Mouse (Mus musculus): ENCODE results near the gene Omp.

Gene Omp

DNA sequence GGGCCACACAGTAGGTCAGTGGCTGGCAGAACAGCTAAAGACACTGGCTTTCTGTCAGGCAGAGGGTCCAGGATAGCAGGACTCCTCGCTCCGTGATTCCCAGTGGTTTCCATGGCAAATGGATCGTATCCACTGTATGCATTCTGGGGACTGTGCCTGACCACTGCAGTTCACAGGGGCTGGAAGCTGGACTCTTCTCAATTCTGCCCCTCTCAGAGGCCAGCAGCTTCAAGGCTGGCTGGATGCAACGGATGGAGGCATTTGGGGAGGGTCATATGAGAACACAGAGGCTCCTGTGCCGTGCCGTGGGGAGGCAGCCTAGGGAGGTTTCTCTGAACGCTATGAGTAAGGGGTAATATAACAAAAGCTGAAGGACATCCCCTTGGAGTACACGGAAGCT is 3.1 kb downstream of the Omp start:
- no peak for DNase-seq (ENCODE audit: low read depth in 1 of 2, low spot score in 2 of 2)

GRCm38 (mm10) chr7:98141206-98141605 is 4.1 kb downstream of the Omp start:
- DNase-seq (ENCODE audit: low read depth in 1 of 2, low spot score in 2 of 2): no peak

- DNase-seq (ENCODE audit: low read depth in 1 of 2, low spot score in 2 of 2): no peak
These were observed 4.7 kb downstream of the Omp start for GRCm38 (mm10) chr7:98140597-98140996.

GRCm38 (mm10) chr7:98139216-98139615 is 6.1 kb downstream of the Omp start:
- DNase-seq (ENCODE audit: low read depth in 1 of 2, low spot score in 2 of 2): no peak

- no peak for DNase-seq (ENCODE audit: low read depth in 1 of 2, low spot score in 2 of 2)
These were observed 7.3 kb downstream of the Omp start for GRCm38 (mm10) chr7:98137995-98138394.

- no peak for DNase-seq (ENCODE audit: low read depth in 1 of 2, low spot score in 2 of 2)
These were observed 7.7 kb downstream of the Omp start for GRCm38 (mm10) chr7:98137583-98137982.

DNA sequence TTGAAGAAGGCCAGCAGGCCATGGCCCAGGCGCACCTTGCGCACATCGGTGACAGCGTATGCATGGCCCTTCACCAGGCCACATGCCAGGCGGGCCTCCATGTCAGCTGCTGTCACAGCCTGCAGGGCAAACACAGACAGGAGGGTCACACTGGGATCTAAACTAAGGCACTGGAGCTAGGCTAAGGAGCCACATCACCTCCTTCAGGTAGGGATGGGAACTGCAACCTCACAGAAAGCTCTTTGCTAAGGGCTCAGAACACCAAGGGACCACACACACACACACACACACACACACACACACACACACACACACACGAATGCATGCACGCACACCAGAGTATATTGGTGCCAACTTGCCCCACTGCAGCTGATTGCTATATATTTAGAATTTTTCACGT is 13.6 kb downstream of the Omp start:
- no peak for DNase-seq (ENCODE audit: low read depth in 1 of 2, low spot score in 2 of 2)

- no peak for DNase-seq (ENCODE audit: low read depth in 1 of 2, low spot score in 2 of 2)
These were observed 19.8 kb downstream of the Omp start for GRCm38 (mm10) chr7:98125473-98125872.

DNA sequence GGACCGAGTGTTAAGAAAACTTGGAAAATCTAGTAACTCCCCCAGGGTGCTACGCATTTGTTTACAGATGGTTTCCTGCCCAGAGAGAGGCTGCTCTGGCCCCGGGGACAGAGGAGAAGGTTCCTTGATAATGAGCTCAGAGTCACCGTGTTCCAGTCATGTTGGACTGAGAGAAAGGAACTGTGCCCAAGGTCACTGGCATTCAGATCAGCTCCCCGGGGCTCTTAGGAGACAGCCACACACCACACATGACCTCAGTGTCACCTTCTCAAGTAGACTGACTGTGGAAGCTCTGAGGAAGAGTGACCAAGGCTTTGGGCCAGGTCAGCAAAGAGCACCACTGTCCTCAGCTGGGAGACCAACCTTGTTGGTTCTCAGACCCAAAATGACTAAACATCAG is 20.6 kb downstream of the Omp start:
- DNase-seq (ENCODE audit: low read depth in 1 of 2, low spot score in 2 of 2): no peak

DNA sequence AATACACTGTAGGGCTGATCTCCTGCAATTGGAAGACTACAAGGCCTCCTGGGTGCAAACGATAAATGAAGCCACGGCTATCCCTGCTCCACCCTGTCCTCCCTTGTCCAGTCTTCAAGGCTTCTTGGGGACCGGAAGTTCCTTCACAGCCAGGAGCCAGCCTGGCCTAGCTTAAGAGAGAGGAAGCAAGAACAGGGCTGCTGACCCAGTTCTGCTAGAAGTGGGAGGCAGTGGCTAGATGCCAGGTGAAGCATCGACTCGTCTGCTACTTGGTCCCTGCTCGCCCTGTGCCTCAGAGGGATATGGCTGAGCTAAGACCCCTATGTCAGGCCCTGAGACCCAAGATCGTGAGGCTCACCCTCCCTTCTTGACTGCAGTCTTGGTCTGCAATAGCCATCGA is 23.6 kb downstream of the Omp start:
- no peak for DNase-seq (ENCODE audit: low read depth in 1 of 2, low spot score in 2 of 2)

GRCm38 (mm10) chr7:98121241-98121640 is 24.1 kb downstream of the Omp start:
- no peak for DNase-seq (ENCODE audit: low read depth in 1 of 2, low spot score in 2 of 2)

GRCm38 (mm10) chr7:98120325-98120724 is 25.0 kb downstream of the Omp start:
- DNase-seq (ENCODE audit: low read depth in 1 of 2, low spot score in 2 of 2): peak in 1 of 2 experiments; percentile 47

DNA sequence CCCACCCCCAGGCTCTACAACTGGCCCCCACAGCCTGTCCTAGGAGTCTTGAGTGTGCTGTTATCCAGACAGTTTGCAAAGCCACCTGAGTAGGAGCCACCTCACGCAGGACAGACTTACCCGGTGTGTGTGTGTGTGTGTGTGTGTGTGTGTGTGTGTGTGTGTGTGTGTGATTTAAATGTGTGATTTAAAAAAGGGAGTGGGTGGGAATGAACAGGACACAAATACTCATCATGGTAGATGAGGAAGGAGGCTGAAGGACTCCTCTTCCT is 25.4 kb downstream of the Omp start:
- DNase-seq (ENCODE audit: low read depth in 1 of 2, low spot score in 2 of 2): no peak

DNA sequence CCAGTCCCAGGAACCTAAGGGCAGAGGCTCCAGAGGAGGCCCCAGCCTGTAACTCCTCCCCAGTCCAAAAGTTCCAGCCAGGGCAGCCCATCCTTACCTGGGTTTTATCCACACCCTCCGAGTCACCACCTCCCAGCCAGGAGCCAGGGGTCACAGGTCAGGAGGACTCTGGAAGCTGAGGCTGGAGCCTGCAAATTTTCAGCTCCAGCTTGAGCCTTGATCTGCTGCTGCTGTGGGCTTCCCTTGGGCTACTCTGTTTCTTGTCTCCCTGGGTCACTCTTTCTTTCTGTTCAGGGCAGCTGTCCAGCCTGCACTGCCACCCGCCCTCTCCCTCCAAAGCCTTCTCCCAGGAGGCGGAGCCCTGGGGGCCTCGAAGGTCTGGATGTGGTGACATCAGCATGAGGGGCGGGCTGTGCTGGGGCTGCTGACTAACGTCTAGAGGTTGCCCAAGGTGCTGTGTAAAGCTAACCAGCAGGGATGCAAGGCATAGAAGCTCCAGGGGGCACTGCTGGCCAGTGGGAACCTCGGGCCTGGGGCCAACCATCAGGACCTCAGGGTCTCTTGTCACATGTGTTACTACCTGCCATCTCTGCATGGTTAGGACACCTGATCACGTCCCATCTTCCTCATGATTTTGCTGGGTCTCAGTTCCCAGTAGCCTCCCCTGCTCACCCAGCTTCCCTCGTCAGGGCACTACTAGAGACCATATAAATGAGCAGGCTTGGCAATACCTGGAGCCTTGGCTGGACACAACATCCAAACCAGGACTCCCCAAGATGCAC is 25.9 kb downstream of the Omp start, which contains the start of gene Myo7a:
Gene Myo7a (minus strand): TSS at position 346 of the 782 bp plus-strand sequence.
- no peak for DNase-seq (ENCODE audit: low read depth in 1 of 2, low spot score in 2 of 2)

DNA sequence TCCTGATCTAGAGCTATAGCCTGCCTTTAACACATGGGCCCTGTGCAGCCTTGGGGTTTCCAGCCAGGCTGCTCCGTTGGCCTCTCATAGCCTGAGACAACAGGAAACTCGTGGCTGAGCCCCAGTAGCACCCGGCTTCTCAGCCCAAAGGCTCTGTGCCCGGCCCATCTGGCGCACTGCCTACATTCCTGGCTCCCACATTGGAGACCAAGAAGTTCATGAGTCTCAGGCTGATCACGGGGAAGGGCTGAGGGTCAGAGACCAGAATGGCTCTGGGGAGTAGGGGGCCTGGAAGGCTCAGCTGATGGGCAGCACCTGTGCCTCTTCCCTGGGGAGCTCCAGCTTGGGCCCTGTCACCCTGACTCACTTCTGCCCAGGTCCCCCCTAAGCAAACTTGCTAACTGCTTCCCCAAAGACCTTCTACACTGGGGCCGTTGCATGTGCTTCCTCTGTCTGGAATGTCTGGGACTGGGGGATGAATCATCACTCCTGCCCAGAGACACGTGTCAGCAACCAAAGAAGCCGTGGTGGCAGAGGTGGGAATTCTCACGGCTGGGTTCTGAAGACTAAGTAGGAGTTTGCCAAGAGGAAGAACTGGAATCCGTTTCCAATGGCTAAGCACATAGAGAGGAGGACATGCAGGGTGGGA is 28.2 kb downstream of the Omp start:
- no peak for DNase-seq (ENCODE audit: low read depth in 1 of 2, low spot score in 2 of 2)

DNA sequence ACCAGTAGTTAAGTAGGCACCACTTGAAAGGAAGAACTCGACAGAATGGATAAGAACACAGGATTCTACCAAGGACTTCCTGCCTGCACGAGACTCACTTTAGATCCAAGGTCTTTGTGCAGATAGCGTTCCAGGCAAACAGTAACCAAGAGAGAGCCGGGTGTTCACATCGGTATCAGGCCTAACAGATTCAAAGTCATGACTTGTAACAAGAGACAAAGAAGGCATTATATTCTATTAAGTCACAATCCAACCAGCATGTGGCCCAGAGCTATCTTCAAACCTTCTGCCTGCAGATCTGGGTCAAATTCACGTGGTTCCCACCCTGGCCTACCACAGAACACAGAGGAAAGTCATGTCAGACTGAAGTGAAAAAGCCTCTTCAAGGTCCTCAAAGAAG is 30.6 kb downstream of the Omp start:
- DNase-seq (ENCODE audit: low read depth in 1 of 2, low spot score in 2 of 2): no peak

GRCm38 (mm10) chr7:98111233-98111632 is 34.1 kb downstream of the Omp start:
- no peak for DNase-seq (ENCODE audit: low read depth in 1 of 2, low spot score in 2 of 2)

DNA sequence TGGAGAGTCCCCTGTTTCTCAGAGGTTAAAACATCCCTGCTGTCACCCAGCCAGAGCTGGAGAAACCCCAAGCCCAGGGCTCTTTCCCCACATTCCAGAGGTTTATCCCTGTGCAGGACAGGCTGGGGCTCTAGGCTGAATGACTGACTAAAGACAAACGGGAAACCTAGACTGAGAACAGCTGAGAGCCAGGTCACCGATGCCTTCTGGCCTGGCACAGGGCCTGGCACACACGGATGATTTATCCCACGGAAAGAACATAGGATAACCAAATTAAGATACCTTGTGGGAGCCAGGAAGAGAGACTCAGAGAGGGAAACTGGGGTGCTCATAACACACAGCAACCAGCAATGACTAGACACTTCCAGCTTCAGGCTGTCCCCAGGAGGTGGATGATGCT is 35.5 kb downstream of the Omp start:
- DNase-seq (ENCODE audit: low read depth in 1 of 2, low spot score in 2 of 2): no peak

GRCm38 (mm10) chr7:98108636-98109430 is 36.5 kb downstream of the Omp start:
- no peak for DNase-seq (ENCODE audit: low read depth in 1 of 2, low spot score in 2 of 2)

DNA sequence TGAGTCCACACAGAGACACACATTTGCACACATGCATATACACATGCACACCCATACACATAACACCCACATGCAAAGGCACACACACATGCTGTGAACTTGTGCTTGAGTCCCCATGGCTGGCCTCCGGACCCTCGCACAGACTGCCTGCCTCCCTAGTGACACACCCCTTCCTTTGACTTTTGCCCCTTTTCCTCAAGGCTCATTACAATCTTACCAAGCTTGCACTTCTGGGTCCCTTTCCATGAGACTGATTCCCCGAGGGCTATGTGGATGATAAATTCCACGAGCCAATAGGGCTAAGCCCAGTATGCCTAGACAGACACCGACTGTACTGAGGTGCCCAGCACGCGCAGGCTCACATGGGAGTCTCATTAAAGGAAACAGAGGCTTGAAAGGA is 39.0 kb downstream of the Omp start:
- DNase-seq (ENCODE audit: low read depth in 1 of 2, low spot score in 2 of 2): no peak

DNA sequence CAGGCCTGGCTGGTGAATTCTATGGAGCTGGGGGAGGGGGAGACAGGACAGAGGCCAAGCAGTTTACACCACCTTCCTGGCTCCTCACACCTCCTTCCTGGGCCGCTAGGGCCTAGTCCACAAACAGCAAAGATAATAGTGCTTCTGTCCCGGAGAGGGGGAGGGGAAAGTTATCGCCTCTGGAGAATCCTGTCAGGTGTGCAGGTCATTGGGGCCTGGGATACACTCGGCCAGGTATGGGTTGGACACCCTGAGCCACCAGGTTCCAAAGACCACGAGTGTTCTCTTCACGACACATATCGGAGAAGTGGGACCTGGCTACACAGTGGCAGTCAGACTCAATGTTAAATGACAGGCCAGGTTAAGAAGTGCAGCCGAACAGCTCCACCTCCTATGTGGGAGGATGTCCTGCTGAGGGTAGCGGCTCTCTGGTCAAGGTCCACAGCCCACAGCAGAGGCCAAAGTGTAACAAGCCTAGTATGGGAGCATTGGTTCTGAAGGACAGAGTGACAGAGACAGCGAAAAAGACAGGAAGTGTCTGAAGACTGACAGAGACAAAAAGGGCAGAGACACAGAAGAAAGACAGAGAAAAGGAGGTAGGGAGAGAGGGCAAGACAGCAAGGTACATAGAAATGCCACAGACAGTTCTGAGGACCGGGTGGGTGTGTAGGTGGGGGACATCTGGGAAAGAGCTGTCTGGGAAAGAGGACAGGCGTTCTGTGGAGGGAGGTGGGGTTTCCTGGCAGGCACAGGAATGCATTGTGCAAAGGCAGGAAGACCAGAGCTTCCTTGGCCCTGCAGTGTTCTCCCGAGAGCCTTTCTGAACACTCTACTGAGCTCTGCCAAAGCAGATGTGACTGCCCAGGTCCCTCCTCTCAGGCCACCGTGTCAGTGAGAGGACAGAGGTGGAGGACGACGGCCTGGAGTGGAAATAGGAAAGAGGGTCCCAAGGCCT is 40.5 kb downstream of the Omp start:
- no peak for DNase-seq (ENCODE audit: low read depth in 1 of 2, low spot score in 2 of 2)
